Mouse (Mus musculus) small intestine, adult 2 months (tissue): ENCODE results near the gene Plppr3.

Experiments used
- CTCF ChIP-seq: fragments of 200-500 bp; IDR thresholded peaks from 2 replicates; pipeline ENCODE4 v1.5.1; 2012; ENCODE audit warnings: low read depth, mild to moderate bottlenecking, control low read depth, inconsistent platforms, low read length, moderate library complexity, mixed read lengths; ENCODE audit not compliant: insufficient replicate concordance, insufficient read length; ENCODE audit errors: extremely low read depth
- POLR2A ChIP-seq: fragments of 200-500 bp; IDR thresholded peaks from 2 replicates; pipeline ENCODE4 v1.6.1; 2012; ENCODE audit warnings: low read depth, mild to moderate bottlenecking, control low read depth, inconsistent platforms, low read length, moderate library complexity

- TF ChIP-seq CTCF (no peak), POLR2A (no peak)
These were observed 5.1 kb upstream of the Plppr3 start for GRCm38 (mm10) chr10:79879527-79879926.
